Mouse (Mus musculus): Measurements from ENCODE around the gene Pla2g4e. TPM values are rescaled to one million over a fixed set of nuclear protein-coding genes. Genes with fewer than 3 reads are reported as not detected.

The Pla2g4e gene
- polyA plus RNA-seq, 1 experiment from 2014 or later, result not detected

GRCm38 (mm10) chr2:120142336-120142735 is 102.8 kb downstream of the Pla2g4e start:
- H3K36me3 ChIP-seq (ENCODE audit: control insufficient read depth, insufficient read depth), result no peaks in the 10 kb centered on the region
- no peaks in the 10 kb centered on the region for H3K4me1 ChIP-seq (ENCODE audit: control insufficient read depth, low read depth, low read length)
- H3K9ac ChIP-seq (ENCODE audit: low read depth, low read length), result no peak overlapping the region
- H3K27me3 ChIP-seq (ENCODE audit: control insufficient read depth, insufficient read depth, low read depth, low read length), result no peaks in the 10 kb centered on the region
- H3K27ac ChIP-seq (ENCODE audit: low read length), result no peak overlapping the region
- H3K4me3 ChIP-seq (ENCODE audit: low read depth, low read length), result no peak overlapping the region
- WGBS (ENCODE audit: insufficient replicate concordance), result 63% methylated on average over 5 of the region's 5 CpGs
- no peaks in the 10 kb centered on the region for H3K9me3 ChIP-seq (replicated peaks; ENCODE audit: control insufficient read depth, low read length)
- no peak overlapping the region for H3K4me2 ChIP-seq (ENCODE audit: low read depth, low read length)
- no peak for ATAC-seq (ENCODE audit: low read depth)

GRCm38 (mm10) chr2:120141671-120142070 is 103.5 kb downstream of the Pla2g4e start:
- H3K27me3 ChIP-seq (ENCODE audit: control insufficient read depth, insufficient read depth, low read depth, low read length), result no peaks in the 10 kb centered on the region
- no peak overlapping the region for H3K4me2 ChIP-seq (ENCODE audit: low read depth, low read length)
- ATAC-seq (ENCODE audit: low read depth), result no peak
- no peak overlapping the region for H3K4me3 ChIP-seq (ENCODE audit: low read depth, low read length)
- no peak overlapping the region for H3K9ac ChIP-seq (ENCODE audit: low read depth, low read length)
- no peaks in the 10 kb centered on the region for H3K9me3 ChIP-seq (replicated peaks; ENCODE audit: control insufficient read depth, low read length)
- 69% methylated on average over 1 of the region's 1 CpGs for WGBS (ENCODE audit: insufficient replicate concordance)
- no peaks in the 10 kb centered on the region for H3K4me1 ChIP-seq (ENCODE audit: control insufficient read depth, low read depth, low read length)
- no peaks in the 10 kb centered on the region for H3K36me3 ChIP-seq (ENCODE audit: control insufficient read depth, insufficient read depth)
- no peak overlapping the region for H3K27ac ChIP-seq (ENCODE audit: low read length)

GRCm38 (mm10) chr2:120140326-120140725 is 104.8 kb downstream of the Pla2g4e start:
- Histone ChIP-seq H3K9ac (ENCODE audit: low read depth, low read length) (no peak overlapping the region), H3K4me1 (ENCODE audit: control insufficient read depth, low read depth, low read length) (no peaks in the 10 kb centered on the region), H3K9me3 (replicated peaks; ENCODE audit: control insufficient read depth, low read length) (no peaks in the 10 kb centered on the region), H3K4me3 (ENCODE audit: low read depth, low read length) (no peak overlapping the region), H3K36me3 (ENCODE audit: control insufficient read depth, insufficient read depth) (no peaks in the 10 kb centered on the region), H3K27ac (ENCODE audit: low read length) (no peak overlapping the region), H3K27me3 (ENCODE audit: control insufficient read depth, insufficient read depth, low read depth, low read length) (no peaks in the 10 kb centered on the region), H3K4me2 (ENCODE audit: low read depth, low read length) (no peak overlapping the region)
- 75% methylated on average over 5 of the region's 5 CpGs for WGBS (ENCODE audit: insufficient replicate concordance)
- no peak for ATAC-seq (ENCODE audit: low read depth)

DNA sequence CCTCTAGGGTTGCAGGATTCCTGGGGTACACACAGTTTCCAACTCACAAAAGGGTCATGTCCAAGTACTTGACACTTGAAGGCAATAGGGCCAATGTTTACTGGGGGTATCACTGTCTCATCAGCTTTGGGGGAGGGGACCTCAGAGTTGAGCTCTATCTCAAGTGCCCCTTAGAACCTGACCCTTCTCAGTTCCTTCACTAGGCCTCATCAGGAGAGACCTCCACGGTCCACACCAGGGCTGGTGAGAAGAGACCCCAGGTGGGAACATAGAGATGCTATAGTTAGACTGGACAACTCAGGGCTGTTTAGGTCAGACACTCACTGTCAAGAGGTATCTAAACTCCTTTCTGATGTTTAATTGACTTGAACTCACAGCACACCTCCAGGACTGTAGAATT is 106.0 kb downstream of the Pla2g4e start:
- no peaks in the 10 kb centered on the region for H3K4me1 ChIP-seq (ENCODE audit: control insufficient read depth, low read depth, low read length)
- no peaks in the 10 kb centered on the region for H3K36me3 ChIP-seq (ENCODE audit: control insufficient read depth, insufficient read depth)
- H3K9me3 ChIP-seq (replicated peaks; ENCODE audit: control insufficient read depth, low read length), result no peaks in the 10 kb centered on the region
- no peak overlapping the region for H3K4me3 ChIP-seq (ENCODE audit: low read depth, low read length)
- no peak overlapping the region for H3K9ac ChIP-seq (ENCODE audit: low read depth, low read length)
- WGBS (ENCODE audit: insufficient replicate concordance), result 81% methylated on average over 1 of the region's 1 CpGs
- no peaks in the 10 kb centered on the region for H3K27me3 ChIP-seq (ENCODE audit: control insufficient read depth, insufficient read depth, low read depth, low read length)
- H3K4me2 ChIP-seq (ENCODE audit: low read depth, low read length), result no peak overlapping the region
- ATAC-seq (ENCODE audit: low read depth), result no peak
- H3K27ac ChIP-seq (ENCODE audit: low read length), result no peak overlapping the region

DNA sequence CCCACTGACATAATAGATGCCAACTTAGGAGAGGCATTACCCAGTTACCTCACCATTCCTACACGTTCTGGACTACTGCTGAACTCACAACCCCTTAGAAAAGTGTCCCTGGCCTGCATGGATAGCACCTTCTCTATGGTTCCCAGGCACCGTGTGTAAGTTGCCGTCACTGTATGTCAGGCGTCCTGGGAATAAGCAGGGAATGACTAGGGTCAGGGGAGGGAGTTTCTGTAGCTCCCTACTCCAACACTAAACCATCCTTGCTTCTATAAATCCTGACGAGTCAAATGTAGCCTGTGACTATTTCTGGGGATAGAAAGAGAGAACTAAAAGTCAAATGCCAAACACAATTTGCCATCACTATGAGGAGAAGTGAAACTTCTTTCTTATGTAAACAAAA is 107.9 kb downstream of the Pla2g4e start:
- no peak overlapping the region for H3K4me3 ChIP-seq (ENCODE audit: low read depth, low read length)
- no peak overlapping the region for H3K27ac ChIP-seq (ENCODE audit: low read length)
- no peak overlapping the region for H3K9ac ChIP-seq (ENCODE audit: low read depth, low read length)
- 57% methylated on average over 5 of the region's 5 CpGs for WGBS (ENCODE audit: insufficient replicate concordance)
- no peaks in the 10 kb centered on the region for H3K27me3 ChIP-seq (ENCODE audit: control insufficient read depth, insufficient read depth, low read depth, low read length)
- no peaks in the 10 kb centered on the region for H3K4me1 ChIP-seq (ENCODE audit: control insufficient read depth, low read depth, low read length)
- no peaks in the 10 kb centered on the region for H3K9me3 ChIP-seq (replicated peaks; ENCODE audit: control insufficient read depth, low read length)
- no peaks in the 10 kb centered on the region for H3K36me3 ChIP-seq (ENCODE audit: control insufficient read depth, insufficient read depth)
- ATAC-seq (ENCODE audit: low read depth), result no peak
- H3K4me2 ChIP-seq (ENCODE audit: low read depth, low read length), result no peak overlapping the region

- 0 out of 2 replicates have a peak, but pooled peaks have one; percentile 9 for ATAC-seq (ENCODE audit: low read depth)
- H3K9me3 ChIP-seq (replicated peaks; ENCODE audit: control insufficient read depth, low read length), result no peaks in the 10 kb centered on the region
- no peaks in the 10 kb centered on the region for H3K27me3 ChIP-seq (ENCODE audit: control insufficient read depth, insufficient read depth, low read depth, low read length)
- H3K36me3 ChIP-seq (ENCODE audit: control insufficient read depth, insufficient read depth), result no peaks in the 10 kb centered on the region
- H3K9ac ChIP-seq (ENCODE audit: low read depth, low read length), result no peak overlapping the region
- H3K4me2 ChIP-seq (ENCODE audit: low read depth, low read length), result no peak overlapping the region
- H3K4me1 ChIP-seq (ENCODE audit: control insufficient read depth, low read depth, low read length), result no peaks in the 10 kb centered on the region; the same call in 1 of the 2 replicates
- H3K27ac ChIP-seq (ENCODE audit: low read length), result peak overlapping the region; percentile 30; the same call in 1 of the 2 replicates
- no peak overlapping the region for H3K4me3 ChIP-seq (ENCODE audit: low read depth, low read length)
Observed at GRCm38 (mm10) chr2:120134453-120135075, 110.6 kb downstream of the Pla2g4e start.

DNA sequence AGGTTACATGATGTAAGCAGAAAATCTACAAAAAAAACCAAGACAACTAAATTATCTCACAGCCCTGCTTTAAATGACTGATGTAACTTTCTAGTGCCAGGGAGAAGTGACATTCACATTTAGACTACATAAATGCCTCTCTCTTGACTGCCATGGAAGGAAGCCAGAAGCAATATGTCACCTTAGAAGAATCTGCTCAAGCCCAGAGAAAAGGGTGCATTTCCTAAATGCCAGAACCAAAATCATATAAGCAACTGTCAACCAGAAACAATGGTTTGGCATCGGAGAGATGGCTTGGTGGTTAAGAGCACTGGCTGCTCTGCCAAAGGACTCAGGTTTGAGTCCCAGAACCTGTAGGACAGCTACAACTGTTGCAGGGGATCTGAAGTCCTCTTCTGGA is 113.3 kb downstream of the Pla2g4e start:
- no peak for ATAC-seq (ENCODE audit: low read depth)
- 71% methylated on average over 1 of the region's 1 CpGs for WGBS (ENCODE audit: insufficient replicate concordance)
- no peak overlapping the region for H3K27ac ChIP-seq (ENCODE audit: low read length)
- no peak overlapping the region for H3K9ac ChIP-seq (ENCODE audit: low read depth, low read length)
- H3K36me3 ChIP-seq (ENCODE audit: control insufficient read depth, insufficient read depth), result no peaks in the 10 kb centered on the region
- H3K4me3 ChIP-seq (ENCODE audit: low read depth, low read length), result no peak overlapping the region
- no peaks in the 10 kb centered on the region for H3K27me3 ChIP-seq (ENCODE audit: control insufficient read depth, insufficient read depth, low read depth, low read length)
- no peak overlapping the region for H3K4me2 ChIP-seq (ENCODE audit: low read depth, low read length)
- no peaks in the 10 kb centered on the region for H3K9me3 ChIP-seq (replicated peaks; ENCODE audit: control insufficient read depth, low read length)
- no peaks in the 10 kb centered on the region; the same call in 1 of the 2 replicates for H3K4me1 ChIP-seq (ENCODE audit: control insufficient read depth, low read depth, low read length)

DNA sequence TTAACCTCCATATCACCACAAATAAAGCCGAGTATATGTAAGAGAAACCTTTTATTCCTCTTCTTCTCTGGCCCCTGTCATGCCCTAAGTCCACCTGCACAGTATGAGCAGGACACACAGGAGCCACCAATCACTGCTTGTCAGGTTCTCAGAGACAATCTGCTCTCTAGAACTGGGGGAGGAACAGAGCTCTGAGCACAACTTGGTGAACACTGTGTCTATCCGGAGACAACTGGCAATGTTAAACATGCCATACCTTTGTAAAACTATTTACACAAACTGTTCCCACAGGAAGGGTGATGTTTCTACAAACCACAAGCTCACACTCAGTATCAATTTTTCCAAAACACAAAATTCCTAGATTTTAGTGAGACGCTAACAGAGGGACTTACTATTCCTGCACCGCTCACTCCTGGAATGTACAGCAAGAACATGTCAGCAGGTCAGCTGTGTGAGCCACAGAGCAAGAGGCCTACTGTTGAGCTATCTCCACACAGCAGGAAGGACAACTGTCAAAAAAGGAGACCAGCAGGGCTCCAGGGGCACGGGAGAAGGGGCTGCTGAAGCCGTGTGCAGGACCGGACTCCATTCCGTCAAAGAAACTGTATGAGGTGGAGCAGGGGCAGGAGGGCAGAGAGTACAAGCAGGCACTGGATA is 115.8 kb downstream of the Pla2g4e start:
- no peaks in the 10 kb centered on the region for H3K9me3 ChIP-seq (replicated peaks; ENCODE audit: control insufficient read depth, low read length)
- H3K9ac ChIP-seq (ENCODE audit: low read depth, low read length), result no peak overlapping the region
- H3K27ac ChIP-seq (ENCODE audit: low read length), result peak overlapping the region; percentile 12; the same call in 1 of the 2 replicates
- 0 out of 2 replicates have a peak, but pooled peaks cover 2% of the 10 kb centered on the region for H3K36me3 ChIP-seq (ENCODE audit: control insufficient read depth, insufficient read depth)
- H3K4me1 ChIP-seq (ENCODE audit: control insufficient read depth, low read depth, low read length), result no peaks in the 10 kb centered on the region; the same call in 1 of the 2 replicates
- H3K27me3 ChIP-seq (ENCODE audit: control insufficient read depth, insufficient read depth, low read depth, low read length), result no peaks in the 10 kb centered on the region
- 47% methylated on average over 8 of the region's 8 CpGs for WGBS (ENCODE audit: insufficient replicate concordance)
- no peak overlapping the region for H3K4me3 ChIP-seq (ENCODE audit: low read depth, low read length)
- ATAC-seq (ENCODE audit: low read depth), result no peak
- no peak overlapping the region for H3K4me2 ChIP-seq (ENCODE audit: low read depth, low read length)

- Histone ChIP-seq H3K4me3 (ENCODE audit: low read depth, low read length) (no peak overlapping the region), H3K27me3 (ENCODE audit: control insufficient read depth, insufficient read depth, low read depth, low read length) (no peaks in the 10 kb centered on the region), H3K9ac (ENCODE audit: low read depth, low read length) (no peak overlapping the region), H3K9me3 (replicated peaks; ENCODE audit: control insufficient read depth, low read length) (no peaks in the 10 kb centered on the region), H3K4me2 (ENCODE audit: low read depth, low read length) (no peak overlapping the region), H3K36me3 (ENCODE audit: control insufficient read depth, insufficient read depth) (0 out of 2 replicates have a peak, but pooled peaks cover 2% of the 10 kb centered on the region), H3K4me1 (ENCODE audit: control insufficient read depth, low read depth, low read length) (no peaks in the 10 kb centered on the region; the same call in 1 of the 2 replicates), H3K27ac (ENCODE audit: low read length) (no peak overlapping the region)
- ATAC-seq (ENCODE audit: low read depth), result peak; percentile 37
- WGBS (ENCODE audit: insufficient replicate concordance), result 50% methylated on average over 1 of the region's 1 CpGs
Observed at GRCm38 (mm10) chr2:120128611-120129051, 116.5 kb downstream of the Pla2g4e start.

All from liver, embryonic 16.5 days (tissue).